Mouse (Mus musculus): Measurements from ENCODE around the gene Tmprss3. TPM values are rescaled to one million over a fixed set of nuclear protein-coding genes. Genes with fewer than 3 reads are reported as not detected.

The Tmprss3 gene
- total RNA-seq (2017) = 2.9 and 4.2 TPM in 2 replicates

- ATAC-seq (replicated peaks; ENCODE audit: low read depth, poor library complexity, severe bottlenecking) = no peak
These were observed at the start of gene Tmprss3 for GRCm38 (mm10) chr17:31198877-31199276. Tmprss3 (minus strand) TSS chr17:31198977.

- ATAC-seq (replicated peaks; ENCODE audit: low read depth, poor library complexity, severe bottlenecking) = no peak
These were observed 48.4 kb upstream of the Tmprss3 start for GRCm38 (mm10) chr17:31247144-31247543.

GRCm38 (mm10) chr17:31245321-31245720, 46.5 kb upstream of the Tmprss3 start:
- ATAC-seq (replicated peaks; ENCODE audit: low read depth, poor library complexity, severe bottlenecking) = peak; percentile 60; the same call in 1 of the 2 replicates

GRCm38 (mm10) chr17:31242764-31243163, 44.0 kb upstream of the Tmprss3 start:
- ATAC-seq (replicated peaks; ENCODE audit: low read depth, poor library complexity, severe bottlenecking) = no peak; the same call in 1 of the 2 replicates

DNA sequence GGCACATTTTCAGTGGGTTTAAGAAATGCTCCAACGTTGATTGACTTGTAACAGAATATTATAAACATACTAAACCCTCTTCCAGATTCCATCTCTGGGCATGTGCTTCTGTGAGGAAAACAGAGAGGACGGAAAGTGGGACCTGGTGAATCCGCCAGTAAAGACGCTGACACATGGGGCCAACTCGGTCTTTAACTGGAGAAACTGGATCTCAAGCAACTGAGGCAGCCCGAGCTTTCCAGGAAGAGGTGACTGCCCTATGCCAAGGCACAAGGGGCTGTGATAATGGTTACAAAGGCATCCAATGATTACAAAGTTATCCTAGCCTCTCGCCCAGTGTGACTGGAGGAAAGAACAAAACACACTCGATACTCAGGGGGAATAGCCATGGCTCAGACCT, 42.4 kb upstream of the Tmprss3 start:
- ATAC-seq (replicated peaks; ENCODE audit: low read depth, poor library complexity, severe bottlenecking) = no peak

- peak; percentile 35; the same call in 1 of the 2 replicates for ATAC-seq (replicated peaks; ENCODE audit: low read depth, poor library complexity, severe bottlenecking)
These were observed 39.6 kb upstream of the Tmprss3 start for GRCm38 (mm10) chr17:31238234-31239020.

DNA sequence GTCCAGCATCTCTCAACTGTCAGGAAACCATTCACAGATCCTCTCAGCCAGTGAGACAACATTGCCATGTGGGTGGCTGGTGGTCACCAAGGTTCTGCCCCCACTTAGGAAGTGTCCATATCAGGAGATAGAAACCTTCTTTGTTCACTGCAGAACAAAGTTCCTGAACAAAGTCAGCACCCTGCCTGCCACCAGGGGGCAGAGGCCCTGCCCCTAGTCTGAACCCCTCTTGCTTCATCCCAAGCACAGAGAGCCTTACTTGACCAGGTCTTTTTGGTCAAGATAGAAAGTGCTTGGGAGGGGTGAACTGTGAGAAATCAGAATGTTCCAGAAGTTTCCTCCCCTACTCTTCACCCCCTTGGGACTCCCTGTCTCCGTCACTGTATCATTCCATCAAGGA, 37.1 kb upstream of the Tmprss3 start:
- 0 out of 2 replicates have a peak, but pooled peaks have one; percentile 25 for ATAC-seq (replicated peaks; ENCODE audit: low read depth, poor library complexity, severe bottlenecking)

DNA sequence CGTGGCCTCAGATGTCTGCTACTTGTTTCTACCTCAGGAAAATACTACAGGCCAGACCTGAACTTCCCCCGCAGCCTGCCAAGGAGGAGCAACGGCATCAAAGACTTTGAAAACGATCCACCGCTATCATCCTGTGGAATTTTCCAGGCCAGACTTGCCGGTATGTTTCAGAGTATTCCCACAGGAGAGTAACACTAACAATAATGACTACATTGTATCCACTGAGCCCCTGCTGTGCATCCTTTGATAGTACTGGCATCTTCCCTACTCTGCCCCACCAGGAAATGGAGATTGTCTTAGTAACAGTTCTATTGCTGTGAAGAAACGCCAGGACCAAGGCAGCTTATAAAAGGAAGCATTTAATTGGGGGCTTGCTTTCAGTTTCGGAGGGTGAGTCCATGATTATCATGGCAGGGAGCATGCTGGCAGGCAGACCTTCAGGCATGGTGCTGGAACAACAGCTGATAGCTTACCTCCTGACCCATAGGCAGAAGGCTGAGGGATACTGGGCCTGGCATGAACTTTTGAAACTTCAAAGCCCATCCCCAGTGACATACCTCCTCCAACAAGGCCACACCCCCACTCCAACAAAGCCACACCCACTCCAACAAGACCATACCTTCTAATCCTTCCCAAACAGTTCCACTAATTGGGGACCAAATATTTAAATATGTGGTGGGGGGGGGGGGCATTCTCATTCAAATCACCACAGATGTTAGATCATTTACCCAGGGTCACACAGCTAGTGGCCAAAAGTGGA, 33.7 kb upstream of the Tmprss3 start:
- ATAC-seq (replicated peaks; ENCODE audit: low read depth, poor library complexity, severe bottlenecking) = no peak

DNA sequence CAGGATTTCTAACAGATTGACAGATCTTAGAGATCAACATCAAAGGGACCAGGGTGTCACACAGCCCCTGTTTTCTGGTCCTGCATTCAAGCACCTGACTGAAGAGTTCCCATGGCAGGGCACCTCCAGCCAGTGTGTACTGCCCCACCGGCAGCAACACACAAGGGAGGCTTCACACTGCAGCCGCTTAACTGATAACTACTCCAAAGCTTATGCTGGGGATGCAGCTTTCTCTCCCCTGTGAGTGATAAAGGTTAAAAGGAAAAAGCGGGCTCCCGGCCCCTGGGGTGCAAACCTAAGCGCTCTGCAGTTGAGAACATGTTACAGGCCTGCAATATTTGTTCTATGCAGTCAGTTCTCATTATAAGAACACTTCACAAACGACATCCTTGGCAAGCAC, 33.0 kb upstream of the Tmprss3 start:
- no peak for ATAC-seq (replicated peaks; ENCODE audit: low read depth, poor library complexity, severe bottlenecking)

DNA sequence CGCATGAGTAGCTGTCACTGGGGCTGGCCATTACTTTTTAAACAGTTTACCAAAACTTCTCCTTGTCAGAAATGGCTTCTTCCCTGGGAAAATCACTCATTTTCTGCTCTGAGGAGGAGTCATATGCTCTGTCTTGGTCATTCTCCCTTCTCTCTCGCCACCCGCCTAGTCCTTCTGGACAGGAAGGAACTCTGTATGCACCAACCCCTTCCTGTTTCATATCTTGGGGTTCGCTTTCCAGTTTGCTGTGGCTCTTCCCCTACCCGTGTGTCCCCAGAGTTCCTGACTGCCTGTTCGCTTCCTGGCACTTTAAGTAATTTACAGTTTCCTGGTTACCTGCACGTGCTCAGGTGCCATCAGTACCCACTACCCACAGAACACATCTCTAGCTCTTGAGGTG, 28.2 kb upstream of the Tmprss3 start:
- no peak for ATAC-seq (replicated peaks; ENCODE audit: low read depth, poor library complexity, severe bottlenecking)

GRCm38 (mm10) chr17:31226368-31226767, 27.6 kb upstream of the Tmprss3 start:
- ATAC-seq (replicated peaks; ENCODE audit: low read depth, poor library complexity, severe bottlenecking) = no peak

DNA sequence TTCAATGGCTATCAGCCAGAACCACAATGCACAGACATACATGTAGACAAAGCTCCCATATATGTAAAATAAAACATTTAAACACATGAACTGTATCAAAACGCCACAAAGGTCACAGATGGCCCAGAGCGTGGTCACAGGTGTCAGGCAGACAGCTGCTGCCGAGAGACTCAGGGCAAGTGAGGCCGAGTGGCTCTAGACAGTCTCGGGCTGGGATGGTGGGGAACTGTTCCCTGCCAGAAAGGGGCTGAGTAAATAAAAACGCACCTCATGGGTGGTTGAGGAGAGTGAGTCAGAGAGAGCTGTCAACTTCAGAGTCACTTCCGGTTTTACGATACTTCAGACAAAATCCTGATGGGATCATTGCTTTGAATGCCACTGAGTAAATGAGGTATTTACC, 25.8 kb upstream of the Tmprss3 start:
- ATAC-seq (replicated peaks; ENCODE audit: low read depth, poor library complexity, severe bottlenecking) = no peak

GRCm38 (mm10) chr17:31223835-31224234, 25.1 kb upstream of the Tmprss3 start:
- peak; percentile 85 for ATAC-seq (replicated peaks; ENCODE audit: low read depth, poor library complexity, severe bottlenecking)

DNA sequence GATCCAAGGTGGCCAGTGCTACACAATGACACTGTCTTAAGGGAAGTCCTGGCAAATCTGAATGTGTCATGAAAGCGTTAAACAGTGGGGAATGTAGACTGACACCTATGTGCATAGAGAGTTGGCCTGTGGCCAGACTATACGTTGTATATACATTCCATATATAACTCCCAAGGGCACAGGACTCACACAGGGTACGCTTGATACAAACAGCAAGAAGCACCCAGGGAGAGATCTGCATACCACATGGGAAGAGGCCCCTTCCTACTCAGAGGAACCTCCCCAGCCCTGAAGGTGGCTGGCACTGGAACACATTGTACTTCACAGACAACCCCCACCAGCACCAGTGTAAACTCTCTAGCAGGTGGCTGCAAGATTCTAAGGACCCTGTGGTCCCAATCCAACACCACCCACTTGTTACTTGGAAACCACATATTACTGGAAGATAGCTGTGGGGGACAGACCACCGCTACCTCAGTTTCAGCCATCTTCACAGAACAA, 24.1 kb upstream of the Tmprss3 start:
- 0 out of 2 replicates have a peak, but pooled peaks have one; percentile 15 for ATAC-seq (replicated peaks; ENCODE audit: low read depth, poor library complexity, severe bottlenecking)

- ATAC-seq (replicated peaks; ENCODE audit: low read depth, poor library complexity, severe bottlenecking) = peak; percentile 36; the same call in 1 of the 2 replicates
These were observed 17.5 kb upstream of the Tmprss3 start for GRCm38 (mm10) chr17:31216068-31216955.

GRCm38 (mm10) chr17:31211881-31212280, 13.1 kb upstream of the Tmprss3 start:
- no peak for ATAC-seq (replicated peaks; ENCODE audit: low read depth, poor library complexity, severe bottlenecking)

- peak; percentile 39; the same call in 1 of the 2 replicates for ATAC-seq (replicated peaks; ENCODE audit: low read depth, poor library complexity, severe bottlenecking)
These were observed 11.5 kb upstream of the Tmprss3 start for GRCm38 (mm10) chr17:31210299-31210698.

DNA sequence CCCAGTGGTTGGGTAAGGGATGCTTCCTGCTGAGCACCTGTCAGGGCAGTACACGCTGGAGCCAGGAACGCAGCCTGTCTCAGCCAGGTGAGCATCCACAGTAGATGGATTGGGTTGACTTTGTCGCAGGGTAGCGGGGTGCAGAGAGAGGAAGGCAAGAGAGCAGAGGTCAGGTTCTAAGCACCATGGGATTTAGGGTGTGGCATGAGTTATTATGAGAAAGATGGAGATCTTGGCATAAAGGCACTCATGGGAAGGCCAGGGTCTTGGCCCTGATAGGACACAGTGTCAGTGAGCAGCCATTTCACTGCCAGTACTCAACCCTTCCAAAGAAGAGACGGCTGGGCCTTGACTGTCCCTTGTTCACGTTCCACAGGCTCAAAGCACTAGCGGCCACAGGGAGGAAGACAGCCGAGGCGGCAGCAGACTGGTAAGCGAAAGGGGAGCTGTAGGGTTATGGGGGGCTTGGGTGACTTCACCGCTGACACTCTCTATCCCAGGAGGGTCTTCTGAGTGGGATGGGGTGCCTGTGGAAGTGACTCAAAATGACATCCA, 10.7 kb upstream of the Tmprss3 start:
- no peak for ATAC-seq (replicated peaks; ENCODE audit: low read depth, poor library complexity, severe bottlenecking)

DNA sequence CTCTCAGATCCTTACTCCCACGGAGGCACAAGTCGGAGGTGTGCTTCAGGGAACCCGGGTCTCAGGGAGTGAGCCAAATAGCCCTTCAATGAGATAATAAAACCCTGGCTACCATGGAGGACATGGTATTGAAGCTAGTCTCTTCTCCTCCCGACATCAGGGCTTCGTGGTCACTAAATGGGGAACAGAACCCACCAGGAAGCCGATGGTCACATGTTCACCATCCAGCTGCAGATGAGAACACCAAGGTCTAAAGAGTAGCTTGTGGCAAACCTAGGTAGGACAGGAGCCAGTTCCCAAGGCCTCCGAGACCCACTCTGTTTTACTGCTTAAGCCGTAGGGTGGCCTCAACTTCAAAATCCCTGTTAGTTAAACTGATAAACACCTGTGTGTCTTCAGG, 9.9 kb upstream of the Tmprss3 start:
- 0 out of 2 replicates have a peak, but pooled peaks have one; percentile 15 for ATAC-seq (replicated peaks; ENCODE audit: low read depth, poor library complexity, severe bottlenecking)
